Mouse (Mus musculus): ENCODE results near the gene Wdr38. TPM values are rescaled to one million over a fixed set of nuclear protein-coding genes. Genes with fewer than 3 reads are reported as not detected.

Wdr38 gene
- polyA plus RNA-seq, 1 experiment from 2014 or later: 1.4 TPM

- Histone ChIP-seq H3K4me3 (ENCODE audit: low read length) (no peak overlapping the region), H3K4me1 (ENCODE audit: control insufficient read depth, insufficient read depth, low read length) (no peaks in the 10 kb centered on the region), H3K9ac (ENCODE audit: low read depth, low read length) (no peak overlapping the region), H3K9me3 (ENCODE audit: control insufficient read depth, low read length) (no peaks in the 10 kb centered on the region; the same call in 1 of the 2 replicates), H3K27ac (ENCODE audit: low read depth, low read length) (no peak overlapping the region), H3K36me3 (ENCODE audit: control insufficient read depth, insufficient read depth, low read length) (no peaks in the 10 kb centered on the region), H3K27me3 (ENCODE audit: control insufficient read depth, insufficient read depth, low read length) (no peaks in the 10 kb centered on the region), H3K4me2 (replicated peaks; ENCODE audit: low read depth, low read length) (no peak overlapping the region)
- WGBS: 47% methylated on average over 1 of the region's 1 CpGs
- no peak for ATAC-seq (ENCODE audit: low FRiP score, low TSS enrichment)
These were observed 9.9 kb upstream of the Wdr38 start for GRCm38 (mm10) chr2:38987371-38987770.

GRCm38 (mm10) chr2:38987803-38988510 lies 9.3 kb upstream of the Wdr38 start:
- Histone ChIP-seq H3K9ac (ENCODE audit: low read depth, low read length) (no peak overlapping the region), H3K9me3 (ENCODE audit: control insufficient read depth, low read length) (no peaks in the 10 kb centered on the region; the same call in 1 of the 2 replicates), H3K4me2 (replicated peaks; ENCODE audit: low read depth, low read length) (no peak overlapping the region), H3K4me3 (ENCODE audit: low read length) (no peak overlapping the region), H3K4me1 (ENCODE audit: control insufficient read depth, insufficient read depth, low read length) (no peaks in the 10 kb centered on the region), H3K27ac (ENCODE audit: low read depth, low read length) (no peak overlapping the region), H3K27me3 (ENCODE audit: control insufficient read depth, insufficient read depth, low read length) (no peaks in the 10 kb centered on the region), H3K36me3 (ENCODE audit: control insufficient read depth, insufficient read depth, low read length) (no peaks in the 10 kb centered on the region)
- ATAC-seq (ENCODE audit: low FRiP score, low TSS enrichment): no peak
- 67% methylated on average over 6 of the region's 6 CpGs for WGBS

- Histone ChIP-seq H3K27me3 (ENCODE audit: control insufficient read depth, insufficient read depth, low read length) (no peaks in the 10 kb centered on the region), H3K4me3 (ENCODE audit: low read length) (no peak overlapping the region), H3K9me3 (ENCODE audit: control insufficient read depth, low read length) (no peaks in the 10 kb centered on the region), H3K27ac (ENCODE audit: low read depth, low read length) (no peak overlapping the region), H3K9ac (ENCODE audit: low read depth, low read length) (no peak overlapping the region), H3K4me2 (replicated peaks; ENCODE audit: low read depth, low read length) (no peak overlapping the region), H3K36me3 (ENCODE audit: control insufficient read depth, insufficient read depth, low read length) (no peaks in the 10 kb centered on the region), H3K4me1 (ENCODE audit: control insufficient read depth, insufficient read depth, low read length) (no peaks in the 10 kb centered on the region)
- 91% methylated on average over 2 of the region's 2 CpGs for WGBS
- ATAC-seq (ENCODE audit: low FRiP score, low TSS enrichment): no peak
These were observed 8.3 kb upstream of the Wdr38 start for GRCm38 (mm10) chr2:38988929-38989328.

- no peaks in the 10 kb centered on the region for H3K27me3 ChIP-seq (ENCODE audit: control insufficient read depth, insufficient read depth, low read length)
- no peaks in the 10 kb centered on the region for H3K4me1 ChIP-seq (ENCODE audit: control insufficient read depth, insufficient read depth, low read length)
- no peaks in the 10 kb centered on the region for H3K36me3 ChIP-seq (ENCODE audit: control insufficient read depth, insufficient read depth, low read length)
- no peak for ATAC-seq (ENCODE audit: low FRiP score, low TSS enrichment)
- H3K4me2 ChIP-seq (replicated peaks; ENCODE audit: low read depth, low read length): no peak overlapping the region
- no peak overlapping the region for H3K9ac ChIP-seq (ENCODE audit: low read depth, low read length)
- no peak overlapping the region for H3K27ac ChIP-seq (ENCODE audit: low read depth, low read length)
- H3K4me3 ChIP-seq (ENCODE audit: low read length): no peak overlapping the region
- WGBS: 64% methylated on average over 4 of the region's 4 CpGs
- H3K9me3 ChIP-seq (ENCODE audit: control insufficient read depth, low read length): no peaks in the 10 kb centered on the region
These were observed 5.3 kb upstream of the Wdr38 start for GRCm38 (mm10) chr2:38992004-38992403.

GRCm38 (mm10) chr2:38992452-38992851 lies 4.8 kb upstream of the Wdr38 start:
- ATAC-seq (ENCODE audit: low FRiP score, low TSS enrichment): no peak
- H3K4me2 ChIP-seq (replicated peaks; ENCODE audit: low read depth, low read length): no peak overlapping the region
- no peaks in the 10 kb centered on the region for H3K36me3 ChIP-seq (ENCODE audit: control insufficient read depth, insufficient read depth, low read length)
- no peak overlapping the region for H3K4me3 ChIP-seq (ENCODE audit: low read length)
- H3K27me3 ChIP-seq (ENCODE audit: control insufficient read depth, insufficient read depth, low read length): no peaks in the 10 kb centered on the region
- H3K27ac ChIP-seq (ENCODE audit: low read depth, low read length): no peak overlapping the region
- H3K4me1 ChIP-seq (ENCODE audit: control insufficient read depth, insufficient read depth, low read length): no peaks in the 10 kb centered on the region
- H3K9me3 ChIP-seq (ENCODE audit: control insufficient read depth, low read length): no peaks in the 10 kb centered on the region
- H3K9ac ChIP-seq (ENCODE audit: low read depth, low read length): no peak overlapping the region
- 57% methylated on average over 4 of the region's 4 CpGs for WGBS

GRCm38 (mm10) chr2:38999381-38999780 lies 2.1 kb downstream of the Wdr38 start:
- WGBS: 44% methylated on average over 4 of the region's 4 CpGs
- peaks cover 14% of the 10 kb centered on the region for H3K4me1 ChIP-seq (ENCODE audit: control insufficient read depth, insufficient read depth, low read length)

GRCm38 (mm10) chr2:38999910-39000586 lies 2.8 kb downstream of the Wdr38 start:
- 72% methylated on average over 8 of the region's 8 CpGs for WGBS

More at GRCm38 (mm10) chr2:38999381-38999780, 2.1 kb downstream of the Wdr38 start:
- Histone ChIP-seq H3K9me3 (ENCODE audit: control insufficient read depth, low read length) (no peaks in the 10 kb centered on the region), H3K27me3 (ENCODE audit: control insufficient read depth, insufficient read depth, low read length) (no peaks in the 10 kb centered on the region), H3K27ac (ENCODE audit: low read depth, low read length) (no peak overlapping the region), H3K4me2 (replicated peaks; ENCODE audit: low read depth, low read length) (no peak overlapping the region), H3K4me3 (ENCODE audit: low read length) (no peak overlapping the region), H3K36me3 (ENCODE audit: control insufficient read depth, insufficient read depth, low read length) (peaks cover 46% of the 10 kb centered on the region), H3K9ac (ENCODE audit: low read depth, low read length) (no peak overlapping the region)
- no peak for ATAC-seq (ENCODE audit: low FRiP score, low TSS enrichment)

GRCm38 (mm10) chr2:39000587-39000919 lies 3.3 kb downstream of the Wdr38 start:
- Histone ChIP-seq H3K36me3 (ENCODE audit: control insufficient read depth, insufficient read depth, low read length) (peaks cover 46% of the 10 kb centered on the region), H3K4me1 (ENCODE audit: control insufficient read depth, insufficient read depth, low read length) (peaks cover 14% of the 10 kb centered on the region), H3K4me3 (ENCODE audit: low read length) (no peak overlapping the region), H3K4me2 (replicated peaks; ENCODE audit: low read depth, low read length) (no peak overlapping the region), H3K9ac (ENCODE audit: low read depth, low read length) (no peak overlapping the region), H3K9me3 (ENCODE audit: control insufficient read depth, low read length) (no peaks in the 10 kb centered on the region), H3K27ac (ENCODE audit: low read depth, low read length) (no peak overlapping the region), H3K27me3 (ENCODE audit: control insufficient read depth, insufficient read depth, low read length) (no peaks in the 10 kb centered on the region)
- WGBS: 85% methylated on average over 4 of the region's 4 CpGs
- no peak for ATAC-seq (ENCODE audit: low FRiP score, low TSS enrichment)

More at GRCm38 (mm10) chr2:38999910-39000586, 2.8 kb downstream of the Wdr38 start:
- Histone ChIP-seq H3K4me1 (ENCODE audit: control insufficient read depth, insufficient read depth, low read length) (peaks cover 14% of the 10 kb centered on the region), H3K9ac (ENCODE audit: low read depth, low read length) (no peak overlapping the region), H3K4me2 (replicated peaks; ENCODE audit: low read depth, low read length) (no peak overlapping the region), H3K36me3 (ENCODE audit: control insufficient read depth, insufficient read depth, low read length) (peaks cover 46% of the 10 kb centered on the region), H3K9me3 (ENCODE audit: control insufficient read depth, low read length) (no peaks in the 10 kb centered on the region), H3K27me3 (ENCODE audit: control insufficient read depth, insufficient read depth, low read length) (no peaks in the 10 kb centered on the region), H3K4me3 (ENCODE audit: low read length) (no peak overlapping the region), H3K27ac (ENCODE audit: low read depth, low read length) (no peak overlapping the region)
- ATAC-seq (ENCODE audit: low FRiP score, low TSS enrichment): no peak

GRCm38 (mm10) chr2:39001866-39002265 lies 4.6 kb downstream of the Wdr38 start:
- Histone ChIP-seq H3K4me3 (ENCODE audit: low read length) (no peak overlapping the region), H3K27ac (ENCODE audit: low read depth, low read length) (no peak overlapping the region), H3K27me3 (ENCODE audit: control insufficient read depth, insufficient read depth, low read length) (no peaks in the 10 kb centered on the region), H3K9me3 (ENCODE audit: control insufficient read depth, low read length) (no peaks in the 10 kb centered on the region), H3K36me3 (ENCODE audit: control insufficient read depth, insufficient read depth, low read length) (peaks cover 46% of the 10 kb centered on the region), H3K4me1 (ENCODE audit: control insufficient read depth, insufficient read depth, low read length) (peaks cover 19% of the 10 kb centered on the region), H3K9ac (ENCODE audit: low read depth, low read length) (no peak overlapping the region), H3K4me2 (replicated peaks; ENCODE audit: low read depth, low read length) (no peak overlapping the region)
- 78% methylated on average over 3 of the region's 3 CpGs for WGBS
- ATAC-seq (ENCODE audit: low FRiP score, low TSS enrichment): no peak
